Mouse (Mus musculus): ENCODE measurements at regions not wholly inside any gene's neighbourhood (a gene's known extent, or its start where the extent isn't known, plus 50 kb on each side); places are given as distances from the start of the nearest gene placed in this dataset.

GRCm38 (mm10) chr13:37290636-37291035 lies 54.4 kb upstream of the Ly86 start:
- no peak for DNase-seq (ENCODE audit: low spot score)

GRCm38 (mm10) chr13:37288993-37289392 lies 56.0 kb upstream of the Ly86 start:
- DNase-seq (ENCODE audit: low spot score), result no peak

GRCm38 (mm10) chr13:37282515-37282914 lies 62.5 kb upstream of the Ly86 start:
- no peak for DNase-seq (ENCODE audit: low spot score)

- DNase-seq (ENCODE audit: low spot score), result no peak
Measured at GRCm38 (mm10) chr13:37279078-37279789, 65.8 kb upstream of the Ly86 start.

GRCm38 (mm10) chr13:37249581-37250461 lies 95.2 kb upstream of the Ly86 start:
- DNase-seq (ENCODE audit: low spot score), result no peak

GRCm38 (mm10) chr13:37248741-37249140 lies 96.3 kb upstream of the Ly86 start:
- DNase-seq (ENCODE audit: low spot score), result no peak

GRCm38 (mm10) chr13:37240048-37240447 lies 105.0 kb upstream of the Ly86 start:
- no peak for DNase-seq (ENCODE audit: low spot score)

- no peak for DNase-seq (ENCODE audit: low spot score)
Measured at GRCm38 (mm10) chr13:37237285-37237684, 107.7 kb upstream of the Ly86 start.

- no peak for DNase-seq (ENCODE audit: low spot score)
Measured at GRCm38 (mm10) chr13:37225834-37226233, 119.2 kb upstream of the Ly86 start.

GRCm38 (mm10) chr13:37220436-37220835 lies 124.6 kb upstream of the Ly86 start:
- DNase-seq (ENCODE audit: low spot score), result no peak

- no peak for DNase-seq (ENCODE audit: low spot score)
Measured at GRCm38 (mm10) chr13:37218596-37218995, 126.4 kb upstream of the Ly86 start.

GRCm38 (mm10) chr13:37214590-37215282 lies 130.3 kb upstream of the Ly86 start:
- peak; percentile 2 for DNase-seq (ENCODE audit: low spot score)

GRCm38 (mm10) chr13:37197136-37197535 lies 147.1 kb upstream of the F13a1 start:
- DNase-seq (ENCODE audit: low spot score), result no peak

GRCm38 (mm10) chr13:37195857-37196256 lies 145.8 kb upstream of the F13a1 start:
- DNase-seq (ENCODE audit: low spot score), result no peak

GRCm38 (mm10) chr13:37181169-37181787 lies 131.2 kb upstream of the F13a1 start:
- no peak for DNase-seq (ENCODE audit: low spot score)

- DNase-seq (ENCODE audit: low spot score), result no peak
Measured at GRCm38 (mm10) chr13:37176526-37176925, 126.5 kb upstream of the F13a1 start.

- no peak for DNase-seq (ENCODE audit: low spot score)
Measured at GRCm38 (mm10) chr13:37175997-37176396, 126.0 kb upstream of the F13a1 start.

GRCm38 (mm10) chr13:37158831-37159522 lies 108.9 kb upstream of the F13a1 start:
- no peak for DNase-seq (ENCODE audit: low spot score)

- no peak for DNase-seq (ENCODE audit: low spot score)
Measured at GRCm38 (mm10) chr13:37157808-37158207, 107.8 kb upstream of the F13a1 start.

- no peak for DNase-seq (ENCODE audit: low spot score)
Measured at GRCm38 (mm10) chr13:37151835-37152516, 101.9 kb upstream of the F13a1 start.

- no peak for DNase-seq (ENCODE audit: low spot score)
Measured at GRCm38 (mm10) chr13:37149961-37150360, 99.9 kb upstream of the F13a1 start.
